Comparison of ENCODE assay signal across 24 mouse cellular contexts in the genomic region with DNA sequence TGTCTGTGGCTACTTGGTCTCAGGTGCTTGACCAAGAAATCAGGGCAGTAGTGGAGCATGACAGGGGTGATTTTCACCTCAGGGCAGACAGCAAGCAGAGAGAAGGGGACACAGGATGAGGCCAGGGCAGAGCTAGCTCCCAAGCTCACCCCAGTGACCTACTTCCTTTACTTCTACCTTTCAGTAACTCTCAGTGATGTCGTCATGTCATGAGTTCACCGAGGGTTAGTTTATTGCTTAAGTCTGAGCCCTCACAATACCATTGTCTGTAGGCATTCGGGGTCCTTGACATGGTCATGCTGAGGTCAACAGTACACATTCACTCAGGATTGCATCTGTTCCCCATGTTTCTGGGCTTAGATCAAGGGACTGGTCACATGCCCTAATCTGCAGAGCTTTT.
"Had no signal": no experiment of that assay in that cellular context is flagged by ENCODE, and none has a peak within 500 bp of the region (broad histone marks: within the 10 kb centered on the region; RNA-seq: fewer than 3 reads in every experiment).

No protein-coding gene starts in this region.

- H3K4me3 ChIP-seq: gastrocnemius, adult 2 months; heart, adult 2 months; heart, embryonic 12.5 days; heart, embryonic 15.5 days; hindbrain, embryonic 13.5 days; hindbrain, embryonic 15.5 days; layer of hippocampus, adult 2 months; left cerebral cortex, adult 2 months; limb, embryonic 10.5 days; limb, embryonic 12.5 days had no signal

- H3K27me3 ChIP-seq: heart, embryonic 12.5 days; heart, embryonic 15.5 days; hindbrain, embryonic 13.5 days; hindbrain, embryonic 15.5 days; limb, embryonic 12.5 days had no signal

- H3K9me3 ChIP-seq: heart, embryonic 12.5 days; heart, embryonic 15.5 days; hindbrain, embryonic 13.5 days; hindbrain, embryonic 15.5 days; limb, embryonic 10.5 days; limb, embryonic 12.5 days had no signal

- ATAC-seq: forebrain, embryonic 16.5 days; hindbrain, postnatal 0 days; intestine, embryonic 16.5 days had no signal

- H3K4me2 ChIP-seq: heart, embryonic 12.5 days; heart, embryonic 15.5 days; hindbrain, embryonic 13.5 days; hindbrain, embryonic 15.5 days; limb, embryonic 12.5 days; liver, embryonic 11.5 days had no signal

- H3K27ac ChIP-seq: gastrocnemius, adult 2 months; heart, adult 2 months; heart, embryonic 15.5 days; hindbrain, embryonic 13.5 days; hindbrain, embryonic 15.5 days; hindbrain, postnatal 0 days; layer of hippocampus, adult 2 months; left cerebral cortex, adult 2 months; limb, embryonic 10.5 days; limb, embryonic 12.5 days; liver, embryonic 14.5 days had no signal

- DNase-seq: gastrocnemius, adult 2 months; gastrocnemius, postnatal 10 days; gastrocnemius, postnatal 25 days; heart, adult 2 months; heart, postnatal 14 days; heart, postnatal 36 days; kidney, adult 11 months; kidney, adult 2 months; kidney, postnatal 10 days; kidney, postnatal 25 days; kidney, postnatal 4 days had no signal

- H3K9ac ChIP-seq: heart, embryonic 12.5 days; heart, embryonic 15.5 days; hindbrain, embryonic 13.5 days; hindbrain, embryonic 15.5 days; limb, embryonic 12.5 days; liver, embryonic 14.5 days had no signal

- H3K36me3 ChIP-seq: heart, embryonic 12.5 days; heart, embryonic 15.5 days; hindbrain, embryonic 13.5 days; hindbrain, embryonic 15.5 days; limb, embryonic 10.5 days; limb, embryonic 12.5 days had no signal
